Comparison of ENCODE assay signal across 22 mouse cellular contexts in genomic region chr4:108080876-108081275, GRCm38 (mm10). TPM values are rescaled to one million over a fixed set of nuclear protein-coding genes. Genes with fewer than 3 reads are reported as not detected.
"Had no signal": no experiment of that assay in that cellular context is flagged by ENCODE, and none has a peak within 500 bp of the region (broad histone marks: within the 10 kb centered on the region; RNA-seq: fewer than 3 reads in every experiment).

No protein-coding gene starts in this region.

- DNase-seq: kidney, adult 11 months; kidney, adult 8-10 months; kidney, postnatal 10 days; kidney, postnatal 36 days; layer of hippocampus, postnatal 36 days; liver, embryonic 13.5 days; lung, embryonic 14.5 days; lung, postnatal 10 days; lung, postnatal 36 days; right cerebral cortex, adult 18-20 months; right cerebral cortex, postnatal 14 days; right cerebral cortex, postnatal 4 days; thymus, adult 18-20 months; thymus, postnatal 25 days had no signal

- H3K36me3 ChIP-seq: midbrain, embryonic 10.5 days; midbrain, embryonic 13.5 days had no signal

- H3K9ac ChIP-seq: kidney, embryonic 15.5 days; liver, embryonic 13.5 days; lung, embryonic 14.5 days; midbrain, embryonic 13.5 days had no signal

- H3K4me2 ChIP-seq: kidney, embryonic 15.5 days; liver, embryonic 13.5 days; lung, embryonic 14.5 days; midbrain, embryonic 13.5 days had no signal

- H3K4me3 ChIP-seq: kidney, embryonic 15.5 days; left cerebral cortex, adult 2 months; liver, embryonic 13.5 days; megakaryocyte, embryonic 14.5 days; midbrain, embryonic 10.5 days; midbrain, embryonic 13.5 days; myocyte had no signal

- ATAC-seq: midbrain, embryonic 13.5 days; midbrain, embryonic 16.5 days had no signal

- H3K27ac ChIP-seq: kidney, embryonic 15.5 days; left cerebral cortex, adult 2 months; liver, embryonic 13.5 days; midbrain, embryonic 10.5 days; midbrain, embryonic 13.5 days had no signal

- H3K4me1 ChIP-seq: kidney, embryonic 15.5 days had no signal

- H3K27me3 ChIP-seq: kidney, embryonic 15.5 days; liver, embryonic 13.5 days; megakaryocyte, embryonic 14.5 days; midbrain, embryonic 13.5 days had no signal

- H3K9me3 ChIP-seq: kidney, embryonic 15.5 days; liver, embryonic 13.5 days; megakaryocyte, embryonic 14.5 days; midbrain, embryonic 10.5 days; midbrain, embryonic 13.5 days had no signal

RNA-seq across cellular contexts. Expression of gene Podn, which starts 15.4 kb away (rescaled TPM):
- total RNA-seq: monocyte, adult 5-6 weeks had no signal
